Mouse (Mus musculus) hindbrain, embryonic 15.5 days (tissue): ENCODE results near the gene Gm45799. TPM values are rescaled to one million over a fixed set of nuclear protein-coding genes. Genes with fewer than 3 reads are reported as not detected.

ENCODE experiments used
- ATAC-seq: fragments of 200-750 bp; cut with Nextera tagmentation; 2 replicates; pipeline ENCODE4 v1.8.0; 2017; ENCODE audit warnings: low read depth, moderate number of reproducible peaks, moderate TSS enrichment; ENCODE audit not compliant: low FRiP score
- H3K27ac ChIP-seq: fragments of 300-500 bp; sonication (generic); replicated peaks from 2 replicates; pipeline ENCODE4 v1.5.1; 2015; ENCODE audit warnings: mild to moderate bottlenecking, inconsistent platforms
- H3K27me3 ChIP-seq: fragments of 300-500 bp; sonication (generic); 2 replicates; pipeline ENCODE4 v1.6.1; 2015; ENCODE audit warnings: control low read depth, inconsistent platforms
- H3K36me3 ChIP-seq: fragments of 300-500 bp; sonication (generic); 2 replicates; pipeline ENCODE4 v1.6.1; 2015; ENCODE audit warnings: control low read depth, inconsistent platforms
- H3K4me1 ChIP-seq: fragments of 300-500 bp; sonication (generic); replicated peaks from 2 replicates; pipeline ENCODE4 v1.6.1; 2015; ENCODE audit warnings: control low read depth, inconsistent platforms
- H3K4me2 ChIP-seq: fragments of 300-500 bp; sonication (generic); 2 replicates; pipeline ENCODE4 v1.6.1; 2015; ENCODE audit warnings: moderate library complexity, mild to moderate bottlenecking, inconsistent platforms
- H3K4me3 ChIP-seq: fragments of 300-500 bp; sonication (generic); 2 replicates; pipeline ENCODE4 v1.5.1; 2015; ENCODE audit warnings: mild to moderate bottlenecking, inconsistent platforms
- H3K9ac ChIP-seq: fragments of 300-500 bp; sonication (generic); 2 replicates; pipeline ENCODE4 v1.6.1; 2015; ENCODE audit warnings: inconsistent platforms
- H3K9me3 ChIP-seq: fragments of 300-500 bp; sonication (generic); 2 replicates; pipeline ENCODE4 v1.6.1; 2016; ENCODE audit warnings: control low read depth, inconsistent platforms
- WGBS: fragments of 180-500 bp; shearing (Covaris S2); methylation state at CpG from one replicate; pipeline ENCODE4 v1.1.7; 2015; 5-methylcytosine and 5-hydroxymethylcytosine counted together
- polyA plus RNA-seq: library from polyadenylated mRNA; unstranded; fragments of >200 nt; fragmentation: Nextera tagmentation; extraction: Ambion mirVana; gene quantifications from 2 replicates; pipeline ENCODE4 v1.2.1, GENCODE M21; 2015

Gene Gm45799
- polyA plus RNA-seq, 1 experiment from 2014 or later = 18.7 TPM

- peaks cover 33% of the 10 kb centered on the region for H3K4me1 ChIP-seq
- H3K9me3 ChIP-seq = no peaks in the 10 kb centered on the region
- ATAC-seq = no peak
- H3K9ac ChIP-seq = no peak overlapping the region
- H3K4me2 ChIP-seq = no peak overlapping the region
- no peak overlapping the region for H3K27ac ChIP-seq
- peaks cover 45% of the 10 kb centered on the region for H3K36me3 ChIP-seq
- 97% methylated on average over 11 of the region's 11 CpGs for WGBS
- no peak overlapping the region for H3K4me3 ChIP-seq
- no peaks in the 10 kb centered on the region for H3K27me3 ChIP-seq
Observed at GRCm38 (mm10) chr7:105733836-105734235, 93.5 kb downstream of the Gm45799 start.

Other genes starting within 250 kb of the Gm45799 start
- gene Fam160a2, start 240.5 kb upstream of the Gm45799 start, polyA plus RNA-seq = 43.7 and 45.1 TPM in 2 replicates
- 0.08 and 0.12 TPM in 2 replicates for gene Cnga4, start 236.0 kb upstream of the Gm45799 start, polyA plus RNA-seq
- gene Cckbr, start 214.8 kb upstream of the Gm45799 start, polyA plus RNA-seq = 5.2 and 5.5 TPM in 2 replicates
- 37.6 and 41.2 TPM in 2 replicates for gene Cavin3, start 158.3 kb upstream of the Gm45799 start, polyA plus RNA-seq
- gene Smpd1, start 86.2 kb upstream of the Gm45799 start, polyA plus RNA-seq = 88.5 and 94.2 TPM in 2 replicates
- gene Apbb1, start 58.9 kb upstream of the Gm45799 start, polyA plus RNA-seq = 294 and 330 TPM in 2 replicates
- gene Hpx, start 40.4 kb upstream of the Gm45799 start, polyA plus RNA-seq = 0.39 TPM in 1 of 2 replicates, not detected in the other
- 106 and 112 TPM in 2 replicates for gene Trim3, start 7.0 kb upstream of the Gm45799 start, polyA plus RNA-seq
- 145 and 150 TPM in 2 replicates for gene Timm10b, start 496 bp upstream of the Gm45799 start, polyA plus RNA-seq
- 81.8 and 92.0 TPM in 2 replicates for gene Arfip2, start 136 bp upstream of the Gm45799 start, polyA plus RNA-seq
- 1.1 and 1.3 TPM in 2 replicates for gene Dnhd1, start 10.3 kb downstream of the Gm45799 start, polyA plus RNA-seq
- 199 and 201 TPM in 2 replicates for gene Ilk, start 96.0 kb downstream of the Gm45799 start, polyA plus RNA-seq
- gene Rrp8, start 96.8 kb downstream of the Gm45799 start, polyA plus RNA-seq = 24.9 and 26.0 TPM in 2 replicates
- 100 and 110 TPM in 2 replicates for gene Taf10, start 103.8 kb downstream of the Gm45799 start, polyA plus RNA-seq
- gene Tpp1, start 111.7 kb downstream of the Gm45799 start, polyA plus RNA-seq = 45.7 and 46.2 TPM in 2 replicates
- gene Dchs1, start 147.1 kb downstream of the Gm45799 start, polyA plus RNA-seq = 14.3 and 14.8 TPM in 2 replicates
- gene Mrpl17, start 170.5 kb downstream of the Gm45799 start, polyA plus RNA-seq = 178 and 195 TPM in 2 replicates